Mouse (Mus musculus) testis, adult 2 months (tissue): Measurements from ENCODE around the gene Acp1.

ENCODE experiments used
- CTCF ChIP-seq: fragments of 200-500 bp; IDR thresholded peaks from 2 replicates; pipeline ENCODE4 v1.5.1; 2012; ENCODE audit warnings: low read depth, mild to moderate bottlenecking, inconsistent platforms, low read length, moderate library complexity; ENCODE audit not compliant: control insufficient read depth, insufficient read depth, insufficient replicate concordance
- POLR2A ChIP-seq: fragments of 200-500 bp; IDR thresholded peaks from 2 replicates; pipeline ENCODE4 v1.6.1; 2012; ENCODE audit warnings: low read depth, mild to moderate bottlenecking, inconsistent platforms, low read length, moderate library complexity; ENCODE audit not compliant: control insufficient read depth

- TF ChIP-seq POLR2A (no peak), CTCF (no peak)
Observed at GRCm38 (mm10) chr12:30883592-30883985, 27.8 kb downstream of the Acp1 start.
